Mouse (Mus musculus) adrenal gland, postnatal 4 days (tissue): ENCODE data around the gene Notch2. TPM values are rescaled to one million over a fixed set of nuclear protein-coding genes. Genes with fewer than 3 reads are reported as not detected.

Experiments
- DNase-seq, 2 experiments: peaks; one replicate each; pipeline ENCODE4 v3.0.0; 2021 to 2022; ENCODE audit warnings: low spot score in 2 of 2, mixed read lengths in 2 of 2
- total RNA-seq, 2 experiments: library from RNA; stranded (reverse); gene quantifications; 2 replicates each; pipeline ENCODE4 v1.2.3; 2021

Gene Notch2
- total RNA-seq, 2 experiments from 2014 or later = 73.9 to 80.1 TPM

DNA sequence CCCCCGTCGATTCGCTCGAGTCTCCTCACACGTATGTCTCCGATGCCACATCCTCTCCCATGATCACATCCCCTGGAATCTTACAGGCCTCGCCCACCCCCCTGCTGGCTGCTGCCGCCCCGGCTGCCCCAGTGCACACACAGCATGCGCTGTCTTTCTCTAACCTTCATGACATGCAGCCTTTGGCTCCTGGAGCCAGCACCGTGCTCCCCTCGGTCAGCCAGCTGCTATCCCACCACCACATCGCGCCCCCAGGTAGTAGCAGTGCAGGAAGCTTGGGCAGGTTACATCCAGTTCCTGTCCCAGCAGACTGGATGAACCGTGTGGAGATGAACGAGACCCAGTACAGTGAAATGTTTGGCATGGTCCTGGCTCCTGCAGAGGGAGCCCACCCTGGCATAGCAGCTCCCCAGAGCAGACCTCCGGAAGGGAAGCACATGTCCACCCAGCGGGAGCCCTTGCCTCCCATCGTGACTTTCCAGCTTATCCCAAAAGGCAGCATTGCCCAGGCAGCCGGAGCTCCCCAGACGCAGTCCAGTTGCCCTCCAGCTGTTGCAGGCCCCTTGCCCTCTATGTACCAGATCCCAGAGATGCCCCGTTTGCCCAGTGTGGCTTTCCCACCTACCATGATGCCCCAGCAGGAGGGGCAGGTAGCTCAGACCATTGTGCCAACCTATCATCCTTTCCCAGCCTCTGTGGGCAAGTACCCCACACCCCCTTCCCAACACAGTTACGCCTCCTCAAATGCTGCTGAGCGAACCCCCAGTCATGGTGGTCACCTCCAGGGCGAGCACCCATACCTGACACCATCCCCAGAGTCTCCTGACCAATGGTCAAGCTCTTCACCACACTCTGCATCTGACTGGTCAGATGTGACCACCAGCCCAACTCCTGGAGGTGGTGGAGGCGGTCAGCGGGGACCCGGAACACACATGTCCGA, 133.4 kb downstream of the Notch2 start:
- no peak for DNase-seq

DNA sequence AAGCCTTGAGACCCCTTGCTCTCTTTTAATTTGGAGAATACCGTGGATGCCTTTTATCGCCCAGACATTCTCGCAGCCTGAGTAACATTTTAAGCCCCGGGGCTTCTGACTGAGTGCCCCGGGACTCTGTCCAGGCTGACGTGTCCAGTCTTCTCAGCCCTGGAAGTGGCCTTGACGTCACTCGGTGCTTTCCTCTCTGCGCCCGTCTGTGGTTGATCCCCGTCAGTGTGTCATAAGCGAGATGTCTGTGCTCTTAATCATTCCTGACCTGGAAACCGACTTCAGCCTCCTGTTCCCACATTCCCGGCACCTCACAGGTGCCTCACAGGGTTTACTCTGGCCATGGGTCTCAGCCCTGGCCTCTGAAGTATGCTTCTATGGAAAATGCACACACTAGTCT, 134.4 kb downstream of the Notch2 start:
- DNase-seq = no peak

DNA sequence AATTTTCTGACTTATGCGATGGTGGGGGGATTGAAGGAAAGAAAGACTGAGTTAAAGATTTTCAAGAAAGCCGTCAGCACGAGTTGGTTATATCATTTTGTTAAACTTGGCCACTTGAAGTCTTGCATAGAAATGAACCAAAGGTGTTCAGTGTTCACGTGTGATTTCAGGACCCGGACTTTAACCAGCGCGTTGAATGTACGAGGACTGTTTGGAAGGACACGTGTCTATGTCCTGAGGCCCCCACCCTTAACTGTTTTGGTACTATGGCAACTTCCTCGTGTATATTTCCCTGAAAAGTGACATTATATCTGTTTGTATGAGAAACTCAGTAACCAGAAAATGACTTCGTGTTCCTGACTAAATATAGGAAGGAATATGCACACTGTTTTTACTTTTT, 136.6 kb downstream of the Notch2 start:
- no peak for DNase-seq

DNA sequence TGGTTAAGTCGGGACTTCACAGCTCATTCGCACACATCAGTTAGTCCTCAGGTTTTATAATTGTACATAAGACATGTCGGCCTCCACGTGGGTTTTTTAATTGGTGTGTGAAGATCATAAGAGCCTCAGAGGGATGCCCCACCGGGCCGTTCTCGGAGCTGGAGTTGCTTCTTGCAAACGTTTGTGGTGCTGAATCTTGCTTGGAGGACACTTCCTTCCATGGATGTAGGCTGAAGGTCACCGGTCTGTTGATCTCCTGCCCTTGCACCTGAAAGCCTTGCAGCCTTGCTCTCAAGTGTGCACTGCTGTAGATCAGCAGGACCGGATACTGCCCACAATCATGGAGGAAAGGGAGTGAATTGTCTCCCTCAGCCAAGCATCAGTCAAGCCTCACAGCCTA, 137.7 kb downstream of the Notch2 start:
- DNase-seq = no peak

DNA sequence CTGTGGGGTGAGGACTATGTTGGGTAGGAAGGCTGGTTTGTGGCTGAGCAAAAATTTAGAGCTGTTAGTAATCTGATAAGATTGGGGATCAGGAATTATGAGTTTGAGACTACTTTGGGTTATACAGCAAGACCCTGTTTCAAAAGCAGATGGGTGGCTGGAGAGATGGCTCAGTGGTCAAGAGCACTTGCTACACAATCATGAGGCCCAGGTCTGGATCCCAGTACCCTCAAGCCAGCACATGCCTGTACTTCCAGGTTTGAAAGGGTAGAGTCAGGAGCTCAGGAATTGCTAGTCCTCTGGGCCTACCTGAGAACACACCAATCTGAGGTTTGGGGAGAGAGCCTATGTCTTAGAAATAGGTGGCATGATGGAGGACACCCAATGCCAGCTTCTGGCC, 140.1 kb downstream of the Notch2 start:
- no peak for DNase-seq

DNA sequence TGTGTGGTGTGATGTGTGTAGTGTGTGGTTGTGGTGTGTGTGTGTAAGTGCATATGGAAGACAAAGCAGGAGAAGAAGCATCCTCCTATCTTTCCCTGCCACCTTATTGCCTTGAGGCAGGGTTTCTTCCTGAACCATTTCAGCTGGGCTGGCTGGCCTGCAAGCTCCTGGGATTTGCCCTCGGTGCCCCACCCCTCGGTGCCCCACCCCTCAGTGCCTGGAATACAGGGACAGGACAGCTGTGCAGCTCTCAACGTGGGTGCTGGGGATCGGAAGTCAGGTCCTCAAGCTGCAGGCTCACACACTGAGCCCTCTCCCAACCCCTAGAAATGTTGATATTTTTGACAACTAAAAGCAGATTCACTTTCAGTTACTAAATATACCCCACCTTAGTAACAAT, 142.8 kb downstream of the Notch2 start:
- DNase-seq = no peak

DNA sequence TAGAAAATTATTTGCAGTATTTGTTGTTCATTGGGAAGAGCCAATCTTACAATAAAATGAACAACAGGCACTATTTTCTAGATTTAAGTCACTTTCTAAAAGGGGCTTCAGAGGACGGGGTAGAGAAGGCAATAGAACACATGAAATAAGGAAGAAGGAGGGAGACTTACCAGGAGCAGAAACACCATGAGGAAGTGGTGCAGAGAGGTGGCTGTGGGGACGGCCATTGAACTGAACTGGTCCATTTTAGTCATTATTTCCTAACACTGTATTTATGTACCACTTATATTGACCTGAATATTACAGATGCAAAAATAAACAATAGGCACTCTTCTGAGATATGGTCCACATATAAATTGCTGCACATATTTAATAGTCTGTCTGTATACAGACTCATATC, 143.7 kb downstream of the Notch2 start:
- DNase-seq = no peak

DNA sequence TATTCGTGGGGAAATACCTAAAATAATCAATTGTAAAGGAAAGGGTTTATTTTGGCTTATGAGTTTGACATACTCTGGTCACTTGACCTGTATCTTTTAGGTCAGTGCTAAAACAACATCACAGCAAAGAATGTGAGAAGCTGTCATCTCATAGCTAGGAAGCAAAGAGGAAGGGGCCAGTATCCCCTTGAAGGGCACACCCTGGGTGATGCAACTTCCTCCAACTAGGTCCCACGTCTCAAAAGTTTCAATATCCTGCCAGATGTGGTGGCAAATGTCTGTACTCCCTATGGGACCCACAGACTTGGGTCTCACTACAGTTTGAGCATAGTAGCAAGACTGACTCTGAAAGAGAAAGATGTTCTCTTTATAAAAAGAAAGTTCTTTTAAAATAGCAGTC, 144.3 kb downstream of the Notch2 start:
- DNase-seq = no peak

DNA sequence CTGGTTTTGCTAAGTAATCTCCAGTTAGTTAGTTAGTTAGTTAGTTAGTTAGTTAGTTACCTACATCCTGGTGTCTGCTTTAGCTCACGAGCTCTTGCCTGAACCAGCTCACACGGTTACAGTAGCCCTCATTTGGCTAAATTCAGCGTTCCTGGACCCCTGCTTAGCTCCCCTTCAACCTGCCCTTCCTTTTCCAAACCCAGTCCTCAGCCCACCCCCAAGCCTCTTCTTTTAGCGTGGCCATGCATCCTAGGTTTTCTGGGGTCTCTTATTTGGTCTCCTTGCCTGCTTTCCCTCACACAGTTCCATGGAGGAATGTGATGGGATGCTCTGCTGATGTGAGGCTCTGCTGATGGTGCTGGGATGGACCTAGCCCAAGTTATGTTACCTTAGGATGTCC, 145.3 kb downstream of the Notch2 start:
- no peak for DNase-seq

DNA sequence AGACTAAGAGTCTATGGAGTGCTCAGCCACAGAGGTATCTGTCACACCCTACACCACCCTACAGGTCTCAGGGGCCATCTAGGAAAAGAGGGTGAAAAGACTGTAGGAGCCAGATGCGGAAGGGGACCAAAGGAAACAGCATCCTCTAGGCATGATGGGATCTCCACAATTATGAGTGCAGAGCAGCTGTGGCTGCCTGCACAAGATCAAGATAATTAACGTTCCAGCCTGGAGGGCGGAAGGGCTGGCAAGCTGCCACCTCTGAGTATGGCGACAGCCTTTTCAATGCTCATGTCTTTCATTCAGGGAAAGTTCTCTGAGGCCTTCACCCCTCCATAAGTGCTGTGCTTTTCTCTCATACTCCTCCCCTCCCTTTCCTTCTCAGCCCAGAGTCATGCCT, 146.0 kb downstream of the Notch2 start:
- no peak for DNase-seq

DNA sequence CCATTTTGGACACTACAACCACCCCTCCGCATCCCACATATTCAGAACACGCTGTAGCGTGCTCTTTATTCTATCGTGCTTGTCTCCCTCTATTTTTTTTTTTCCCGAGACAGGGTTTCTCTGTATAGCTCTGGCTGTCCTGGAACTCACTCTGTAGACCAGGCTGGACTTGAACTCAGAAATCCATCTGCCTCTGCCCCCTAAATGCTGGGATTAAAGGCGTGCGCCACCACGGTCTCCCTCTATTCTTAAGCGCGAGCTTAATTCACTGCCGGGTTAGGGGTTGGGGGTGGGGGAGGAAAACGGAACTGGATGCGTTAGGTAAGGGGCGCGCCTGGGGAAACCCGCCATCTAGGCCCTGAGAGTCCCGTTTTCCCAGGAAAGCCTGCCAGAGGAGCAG, 147.0 kb downstream of the Notch2 start, which contains the start of gene Adam30:
Gene Adam30, plus strand, starts transcription at position 301 of the 400 bp plus-strand sequence.
- no peak for DNase-seq

DNA sequence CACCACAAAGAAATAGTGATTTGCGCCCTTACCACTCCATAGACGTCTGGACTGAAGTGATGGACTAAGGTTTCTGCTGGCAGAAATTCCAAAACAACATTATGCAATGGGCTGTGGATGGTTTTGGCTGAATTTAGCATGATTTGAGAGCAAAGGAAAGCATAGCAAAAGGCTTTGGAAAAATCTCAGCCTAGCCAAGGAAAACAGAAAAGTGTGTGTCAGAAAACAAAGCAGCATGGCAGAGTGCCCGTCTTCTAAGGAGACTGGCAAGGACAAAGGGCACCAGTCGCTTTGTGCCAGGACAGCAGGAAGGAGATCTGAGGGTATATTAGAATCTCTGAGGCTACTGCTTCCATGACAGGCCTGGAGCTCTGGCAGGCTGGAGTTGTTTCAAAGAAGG, 165.0 kb downstream of the Notch2 start:
- DNase-seq = no peak

DNA sequence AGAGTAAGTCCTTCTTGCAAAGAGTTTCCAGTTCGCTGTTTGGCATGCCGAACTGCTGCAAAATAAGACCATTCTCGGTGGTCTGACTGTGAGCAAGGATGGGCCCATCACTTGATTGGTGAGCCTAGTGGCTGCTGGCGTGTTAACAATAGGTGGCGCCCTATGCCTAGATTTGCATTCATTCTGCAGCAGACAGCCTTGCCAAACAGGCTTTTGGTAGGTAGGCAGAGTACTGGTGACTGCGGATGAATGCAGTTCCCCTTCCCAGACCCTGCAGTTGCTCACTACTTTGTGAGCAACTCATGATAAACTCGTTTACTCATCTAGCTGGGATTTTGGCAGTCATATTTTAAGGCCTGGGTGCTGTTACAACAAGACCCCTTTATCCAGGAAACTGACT, 167.5 kb downstream of the Notch2 start:
- DNase-seq = no peak

DNA sequence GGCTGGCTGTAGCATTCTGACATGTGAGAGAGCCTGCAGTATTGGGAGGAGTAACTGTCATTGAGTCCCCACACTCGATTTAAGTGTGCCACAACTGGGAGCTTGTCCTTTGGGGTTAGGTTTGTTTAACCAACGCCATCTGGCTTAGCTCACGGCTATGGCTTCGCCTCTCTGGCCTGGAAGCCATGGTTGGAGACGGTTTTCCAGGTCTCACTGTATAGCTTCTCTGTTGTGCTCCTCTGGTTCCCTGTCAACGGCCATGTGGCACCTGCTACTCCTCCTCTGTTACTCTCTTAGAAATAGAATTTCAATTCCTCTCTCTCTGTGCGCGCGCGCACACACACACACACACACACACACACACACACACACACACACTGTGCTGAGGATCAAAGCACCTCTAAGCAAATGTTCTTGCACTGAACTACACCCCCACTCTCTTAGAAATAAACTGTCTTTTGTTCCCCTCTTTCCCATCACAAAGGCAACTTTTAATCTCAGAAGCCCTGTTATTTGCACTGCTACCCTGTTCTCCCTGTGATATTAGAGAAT, 171.9 kb downstream of the Notch2 start:
- no peak for DNase-seq

DNA sequence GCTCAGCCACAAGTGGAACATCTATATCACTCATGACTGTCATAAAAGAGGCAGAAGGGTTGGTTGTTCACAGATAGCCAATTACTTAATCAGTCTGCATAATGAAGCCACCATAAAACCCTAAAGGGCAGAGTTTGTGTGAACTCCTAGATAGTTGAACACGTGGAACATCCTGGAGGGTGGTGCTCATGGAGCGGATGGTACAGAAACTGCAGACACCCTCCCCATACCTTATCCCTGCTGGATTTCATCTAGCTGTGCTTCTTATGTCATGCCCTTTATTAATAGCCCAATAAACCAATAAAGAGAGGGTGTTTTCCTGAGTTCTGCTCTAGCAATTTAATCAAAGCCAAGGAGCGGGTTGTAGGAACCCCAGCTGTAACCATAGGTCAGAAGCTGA, 174.4 kb downstream of the Notch2 start:
- no peak for DNase-seq

DNA sequence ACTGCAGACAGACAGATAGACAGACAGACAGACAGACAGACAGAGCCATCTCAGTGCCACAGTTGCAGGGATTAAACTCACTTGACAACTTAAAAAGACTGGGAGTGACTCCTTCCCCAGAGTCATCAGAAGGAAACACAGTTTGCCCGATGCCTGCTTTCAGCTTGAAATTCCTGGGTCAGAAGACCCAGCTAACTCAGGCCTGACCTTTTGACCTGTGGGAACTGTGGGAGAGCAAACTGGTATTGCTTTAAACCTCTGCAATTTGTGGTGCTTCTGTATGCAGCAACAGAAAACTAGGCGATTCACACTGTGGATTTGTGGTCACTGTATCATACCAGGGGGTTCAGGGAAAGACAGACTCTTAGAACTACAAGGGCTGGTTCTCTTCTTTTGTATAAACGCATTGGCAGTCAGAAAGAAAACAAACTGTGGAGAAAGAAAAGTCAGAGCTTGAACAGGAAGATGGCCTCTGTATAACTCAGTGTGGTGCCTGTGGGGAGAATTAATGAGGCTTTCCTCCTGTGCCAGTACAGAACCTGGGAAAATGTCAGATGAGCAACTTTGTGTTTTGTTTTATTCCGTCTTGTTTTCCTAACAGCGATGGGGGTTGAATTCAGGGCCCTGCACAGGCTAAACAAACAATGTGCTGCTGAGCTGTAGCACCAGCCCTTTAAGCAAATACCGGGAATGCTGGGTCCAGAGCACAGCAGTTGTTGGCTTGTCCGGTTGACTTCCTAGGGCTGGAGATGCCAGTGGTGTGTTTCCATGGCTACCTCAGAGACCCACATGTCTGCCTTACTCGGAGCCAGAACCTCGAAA, 184.6 kb downstream of the Notch2 start:
- DNase-seq = no peak

DNA sequence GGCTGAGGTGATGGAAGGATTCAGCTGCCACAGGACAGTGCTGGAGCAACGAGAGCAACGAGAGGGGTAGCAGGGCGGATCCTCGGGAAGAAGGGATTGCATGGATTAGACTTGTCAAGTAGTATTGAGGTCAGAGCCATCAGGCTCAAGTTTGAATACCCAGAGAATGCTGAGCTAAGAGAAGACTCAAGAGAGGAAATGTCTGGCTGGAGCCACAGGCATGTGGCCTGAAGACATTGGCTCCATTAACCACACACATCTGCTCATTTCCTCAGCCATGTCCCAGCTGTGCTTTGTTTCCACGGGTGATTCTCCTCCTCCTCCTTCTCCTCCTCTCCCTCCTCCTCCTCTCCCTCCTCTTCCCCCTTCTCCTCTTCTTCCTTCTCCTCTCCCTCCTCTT, 186.4 kb downstream of the Notch2 start:
- no peak for DNase-seq

Other genes starting within 250 kb of the Notch2 start
- gene Pde4dip, start 124.8 kb upstream of the Notch2 start, total RNA-seq = 10 to 100 TPM; 43.0 to 64.5 TPM
- gene Sec22b, start 112.3 kb upstream of the Notch2 start, total RNA-seq = 100 to 1,000 TPM; 123 TPM
- gene Adam30, start 147.1 kb downstream of the Notch2 start, total RNA-seq = not detected
- gene Reg4, start 208.6 kb downstream of the Notch2 start, total RNA-seq = not detected